Mouse (Mus musculus) heart, postnatal 14 days (tissue): ENCODE data around the gene Ints12. TPM values are rescaled to one million over a fixed set of nuclear protein-coding genes. Genes with fewer than 3 reads are reported as not detected.

Experiments
- DNase-seq, 2 experiments: peaks; one replicate each; pipeline ENCODE4 v3.0.0; 2021 to 2022
- intact Hi-C: fragments of 180-260 bp; cut with DNase I; formaldehyde crosslinking; loops from one replicate; pipeline ENCODE4 v1.15.1; 2025
- total RNA-seq, 2 experiments: library from RNA; stranded (reverse); gene quantifications; 2 replicates each; pipeline ENCODE4 v1.2.3; 2021

Gene Ints12
- total RNA-seq, 2 experiments from 2014 or later, result 9.0 to 9.7 TPM

GRCm38 (mm10) chr3:133132611-133133010 lies 41.0 kb downstream of the Ints12 start:
- intact Hi-C loops, result no loop called here
- no peak for DNase-seq

- no peak for DNase-seq
Observed at GRCm38 (mm10) chr3:133141877-133142276, 50.2 kb downstream of the Ints12 start.

GRCm38 (mm10) chr3:133144511-133145147 lies 53.0 kb downstream of the Ints12 start:
- DNase-seq, result no peak
- intact Hi-C loops, result no loop called here

More at GRCm38 (mm10) chr3:133141877-133142276, 50.2 kb downstream of the Ints12 start:
- intact Hi-C loops, result no loop called here

- no peak for DNase-seq
- intact Hi-C loops, result no loop called here
Observed at GRCm38 (mm10) chr3:133151629-133152028, 60.0 kb downstream of the Ints12 start.

- intact Hi-C loops, result no loop called here
- DNase-seq, result no peak
Observed at GRCm38 (mm10) chr3:133152831-133153230, 61.2 kb downstream of the Ints12 start.

GRCm38 (mm10) chr3:133153629-133154028 lies 62.0 kb downstream of the Ints12 start:
- DNase-seq, result no peak
- intact Hi-C loops, result no loop called here

GRCm38 (mm10) chr3:133154683-133155082 lies 63.0 kb downstream of the Ints12 start:
- DNase-seq, result no peak
- intact Hi-C loops, result no loop called here

GRCm38 (mm10) chr3:133158260-133158659 lies 66.6 kb downstream of the Ints12 start:
- no peak for DNase-seq
- intact Hi-C loops, result no loop called here

Other genes starting within 250 kb of the Ints12 start
- 1 to 10 TPM; 3.5 to 5.5 TPM for gene Npnt, start 141.5 kb upstream of the Ints12 start, total RNA-seq
- 1 to 10 TPM; 3.3 to 3.4 TPM for gene Gstcd, start 193 bp downstream of the Ints12 start, total RNA-seq
- gene Arhgef38, start 143.1 kb downstream of the Ints12 start, total RNA-seq, result under 1 TPM in 1 of 2 experiments, not detected in 1; 0.26 TPM
- gene Ppa2, start 218.3 kb downstream of the Ints12 start, total RNA-seq, result 100 to 1,000 TPM; 110 to 112 TPM